Mouse (Mus musculus) stomach, embryonic 15.5 days (tissue): ENCODE measurements around the gene Olfr373. TPM values are rescaled to one million over a fixed set of nuclear protein-coding genes. Genes with fewer than 3 reads are reported as not detected.

Experiments
- ATAC-seq: fragments of 200-750 bp; cut with Nextera tagmentation; 2 replicates; pipeline ENCODE4 v1.8.0; 2017; ENCODE audit warnings: low read depth, moderate number of reproducible peaks, moderate TSS enrichment; ENCODE audit not compliant: insufficient read depth, low FRiP score
- H3K27ac ChIP-seq: fragments of 300-500 bp; sonication (generic); 2 replicates; pipeline ENCODE4 v1.5.1; 2015; ENCODE audit warnings: mild to moderate bottlenecking, inconsistent platforms
- H3K27me3 ChIP-seq: fragments of 300-500 bp; sonication (generic); replicated peaks from 2 replicates; pipeline ENCODE4 v1.6.1; 2015; ENCODE audit warnings: inconsistent platforms
- H3K36me3 ChIP-seq: fragments of 300-500 bp; sonication (generic); 2 replicates; pipeline ENCODE4 v1.6.1; 2015; ENCODE audit warnings: inconsistent platforms
- H3K4me1 ChIP-seq: fragments of 300-500 bp; sonication (generic); 2 replicates; pipeline ENCODE4 v1.6.1; 2015; ENCODE audit warnings: inconsistent platforms
- H3K4me2 ChIP-seq: fragments of 300-500 bp; sonication (generic); 2 replicates; pipeline ENCODE4 v1.6.1; 2015; ENCODE audit warnings: mild to moderate bottlenecking, inconsistent platforms
- H3K4me3 ChIP-seq: fragments of 300-500 bp; sonication (generic); replicated peaks from 2 replicates; pipeline ENCODE4 v1.5.1; 2015; ENCODE audit warnings: inconsistent platforms
- H3K9ac ChIP-seq: fragments of 300-500 bp; sonication (generic); 2 replicates; pipeline ENCODE4 v1.6.1; 2015; ENCODE audit warnings: inconsistent platforms
- H3K9me3 ChIP-seq: fragments of 300-500 bp; sonication (generic); 2 replicates; pipeline ENCODE4 v1.6.1; 2016; ENCODE audit warnings: inconsistent platforms
- WGBS: fragments of 180-500 bp; shearing (Covaris S2); methylation state at CpG from one replicate; pipeline ENCODE4 v1.1.7; 2015; 5-methylcytosine and 5-hydroxymethylcytosine counted together
- polyA plus RNA-seq: library from polyadenylated mRNA; unstranded; fragments of >200 nt; fragmentation: Nextera tagmentation; extraction: Ambion mirVana; gene quantifications from 2 replicates; pipeline ENCODE4 v1.2.1, GENCODE M21; 2015

Gene Olfr373
- polyA plus RNA-seq, 1 experiment from 2014 or later: 0.06 TPM

- ATAC-seq: no peak
- Histone ChIP-seq H3K9me3 (no peaks in the 10 kb centered on the region), H3K4me3 (no peak overlapping the region), H3K9ac (no peak overlapping the region), H3K36me3 (peaks cover 53% of the 10 kb centered on the region), H3K27ac (no peak overlapping the region), H3K4me2 (no peak overlapping the region), H3K27me3 (no peaks in the 10 kb centered on the region), H3K4me1 (peaks cover under 1% of the 10 kb centered on the region; the same call in 1 of the 2 replicates)
- WGBS: 77% methylated on average over 3 of the region's 3 CpGs
Measured at GRCm38 (mm10) chr8:72151418-72152078, 68.6 kb downstream of the Olfr373 start.

Other genes starting within 250 kb of the Olfr373 start
- 5.3 and 6.2 TPM in 2 replicates for gene Zfp709, start 201.2 kb upstream of the Olfr373 start, polyA plus RNA-seq
- gene Zfp882, start 174.6 kb upstream of the Olfr373 start, polyA plus RNA-seq: 5.1 and 5.3 TPM in 2 replicates
- 21.9 and 22.1 TPM in 2 replicates for gene Zfp617, start 174.5 kb upstream of the Olfr373 start, polyA plus RNA-seq
- gene Zfp961, start 132.1 kb upstream of the Olfr373 start, polyA plus RNA-seq: 20.6 and 24.7 TPM in 2 replicates
- gene Cyp4f18, start 73.6 kb upstream of the Olfr373 start, polyA plus RNA-seq: 3.7 and 4.0 TPM in 2 replicates
- gene Olfr372, start 42.0 kb upstream of the Olfr373 start, polyA plus RNA-seq: not detected in 2 replicates
- gene Olfr374, start 23.9 kb downstream of the Olfr373 start, polyA plus RNA-seq: 0.01 TPM in 1 of 2 replicates, not detected in the other
- gene Tpm4, start 51.8 kb downstream of the Olfr373 start, polyA plus RNA-seq: 591 and 600 TPM in 2 replicates
- 131 and 141 TPM in 2 replicates for gene Rab8a, start 78.0 kb downstream of the Olfr373 start, polyA plus RNA-seq
- 1.2 and 1.3 TPM in 2 replicates for gene Hsh2d, start 106.5 kb downstream of the Olfr373 start, polyA plus RNA-seq
- gene Cib3, start 129.7 kb downstream of the Olfr373 start, polyA plus RNA-seq: 0.19 TPM in 1 of 2 replicates, not detected in the other
- not detected in 2 replicates for gene Gm11034, start 130.5 kb downstream of the Olfr373 start, polyA plus RNA-seq
- 69.2 and 75.8 TPM in 2 replicates for gene Fam32a, start 136.6 kb downstream of the Olfr373 start, polyA plus RNA-seq
- 96.3 and 96.9 TPM in 2 replicates for gene Ap1m1, start 156.8 kb downstream of the Olfr373 start, polyA plus RNA-seq
- gene Gm10282, start 222.1 kb downstream of the Olfr373 start, polyA plus RNA-seq: 22.1 and 43.6 TPM in 2 replicates
- 7.6 and 8.4 TPM in 2 replicates for gene Klf2, start 235.9 kb downstream of the Olfr373 start, polyA plus RNA-seq